Mouse (Mus musculus) ES-Bruce4 (cell line): ENCODE measurements around the gene Klf9. TPM values are rescaled to one million over a fixed set of nuclear protein-coding genes. Genes with fewer than 3 reads are reported as not detected.

ENCODE experiments used
- H3K27ac ChIP-seq: 2 replicates; pipeline ENCODE4 v1.5.1; 2012; ENCODE audit warnings: low read length, inconsistent platforms; ENCODE audit not compliant: insufficient read depth
- H3K27me3 ChIP-seq: 2 replicates; pipeline ENCODE4 v1.6.1; 2012; ENCODE audit warnings: mild to moderate bottlenecking, low read length, inconsistent platforms; ENCODE audit not compliant: control insufficient read depth, poor library complexity, insufficient read depth, severe bottlenecking
- H3K36me3 ChIP-seq: 2 replicates; pipeline ENCODE4 v1.6.1; 2012; ENCODE audit warnings: inconsistent platforms, mild to moderate bottlenecking, low read length, moderate library complexity; ENCODE audit not compliant: control insufficient read depth, poor library complexity, insufficient read depth, severe bottlenecking
- H3K4me1 ChIP-seq: one replicate; pipeline ENCODE4 v1.8.1; 2011; ENCODE audit warnings: low read length; ENCODE audit not compliant: control insufficient read depth, insufficient read depth
- H3K4me3 ChIP-seq: 2 replicates; pipeline ENCODE4 v1.5.1; 2011; ENCODE audit warnings: low read depth, mild to moderate bottlenecking, low read length
- H3K9ac ChIP-seq: 2 replicates; pipeline ENCODE4 v1.6.1; 2012; ENCODE audit warnings: low read depth, mild to moderate bottlenecking, inconsistent platforms; ENCODE audit not compliant: poor library complexity, severe bottlenecking
- H3K9me3 ChIP-seq: replicated peaks from 2 replicates; pipeline ENCODE4 v1.6.1; 2012; ENCODE audit warnings: mild to moderate bottlenecking, low read length, inconsistent platforms; ENCODE audit not compliant: control insufficient read depth, poor library complexity, insufficient read depth, severe bottlenecking
- CTCF ChIP-seq: IDR thresholded peaks from one replicate; pipeline ENCODE4 v1.8.1; 2011; ENCODE audit warnings: low read depth, low read length
- EP300 ChIP-seq: IDR thresholded peaks from 2 replicates; pipeline ENCODE4 v1.6.1; 2011; ENCODE audit warnings: low read depth, low read length; ENCODE audit not compliant: insufficient read depth
- POLR2A ChIP-seq: IDR thresholded peaks from one replicate; pipeline ENCODE4 v1.8.1; 2011; ENCODE audit warnings: low read length; ENCODE audit not compliant: insufficient read depth
- polyA plus RNA-seq: library from polyadenylated mRNA; stranded (reverse); fragments of >200 nt; gene quantifications from 2 replicates; pipeline ENCODE4 v1.2.4, GENCODE M21; 2011; ENCODE audit warnings: low read depth; ENCODE audit not compliant: missing spikeins, insufficient read depth, insufficient read length

Klf9 gene
- polyA plus RNA-seq, 1 experiment: 77.1 TPM

DNA sequence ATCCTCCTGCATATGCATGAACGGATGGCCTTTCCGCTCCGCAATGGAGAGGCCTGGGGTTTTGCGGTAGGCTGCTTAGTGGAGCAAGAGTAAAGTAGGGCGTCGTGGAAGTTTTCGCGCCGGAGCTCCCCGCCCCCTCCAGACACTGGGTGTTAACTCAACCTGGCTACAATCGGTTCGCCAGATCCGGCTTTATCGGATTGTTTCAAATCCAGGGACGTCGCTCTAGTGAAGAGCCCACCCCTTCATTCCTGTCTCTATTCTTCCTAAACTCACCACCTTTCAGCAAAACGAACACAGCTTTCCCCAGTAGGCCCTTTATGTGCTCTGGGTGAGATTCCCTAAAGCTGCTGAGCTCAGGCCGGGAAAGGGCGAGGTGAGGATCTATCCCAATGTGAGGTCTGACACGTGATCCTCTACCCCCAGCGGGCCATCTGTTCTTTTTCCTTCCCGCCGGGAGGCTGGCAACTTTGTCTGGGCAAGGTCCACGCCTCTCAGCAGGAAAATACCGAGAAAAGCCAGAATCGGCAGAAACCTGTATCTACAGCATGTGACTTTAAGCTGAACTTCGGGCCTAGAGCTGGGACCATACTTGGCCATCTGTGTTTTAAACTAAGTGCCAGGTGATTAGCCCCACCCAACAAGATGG is 4.7 kb upstream of the Klf9 start:
- no peak for TF ChIP-seq CTCF
- TF ChIP-seq EP300: peak; percentile 98
- no peaks in the 10 kb centered on the region for H3K27me3 ChIP-seq
- H3K9ac ChIP-seq: peak overlapping the region; percentile 77
- peaks cover 3% of the 10 kb centered on the region for H3K4me1 ChIP-seq
- no peaks in the 10 kb centered on the region for H3K9me3 ChIP-seq
- peak overlapping the region; percentile 69 for H3K4me3 ChIP-seq
- H3K36me3 ChIP-seq: no peaks in the 10 kb centered on the region
- peak overlapping the region; percentile 99 for H3K27ac ChIP-seq

DNA sequence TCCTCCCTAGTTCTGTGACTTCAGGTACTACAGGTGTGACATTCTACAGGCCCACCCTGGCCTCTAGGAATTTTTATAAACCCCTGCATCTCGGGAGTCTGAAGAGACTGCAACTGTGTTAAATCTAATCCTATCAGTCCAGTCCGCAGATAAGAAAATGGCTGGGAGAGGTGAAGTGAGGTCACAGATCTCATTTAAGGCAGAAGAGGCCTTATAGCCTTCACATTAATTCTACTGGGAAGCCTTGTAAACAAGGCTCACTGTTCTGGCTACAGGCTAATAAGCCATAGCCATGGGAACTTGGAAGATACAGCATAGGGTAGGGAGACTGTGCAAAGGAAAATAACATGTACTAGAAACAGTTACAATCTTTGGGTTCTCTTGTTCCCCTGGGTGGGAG is 3.7 kb upstream of the Klf9 start:
- Histone ChIP-seq H3K27me3 (no peaks in the 10 kb centered on the region), H3K4me3 (no peak overlapping the region), H3K9ac (peak overlapping the region; percentile 77), H3K4me1 (no peaks in the 10 kb centered on the region), H3K27ac (peak overlapping the region; percentile 99), H3K36me3 (0 out of 2 replicates have a peak, but pooled peaks cover 2% of the 10 kb centered on the region), H3K9me3 (no peaks in the 10 kb centered on the region)
- TF ChIP-seq EP300: no peak
- TF ChIP-seq POLR2A: no peak
- TF ChIP-seq CTCF: no peak

DNA sequence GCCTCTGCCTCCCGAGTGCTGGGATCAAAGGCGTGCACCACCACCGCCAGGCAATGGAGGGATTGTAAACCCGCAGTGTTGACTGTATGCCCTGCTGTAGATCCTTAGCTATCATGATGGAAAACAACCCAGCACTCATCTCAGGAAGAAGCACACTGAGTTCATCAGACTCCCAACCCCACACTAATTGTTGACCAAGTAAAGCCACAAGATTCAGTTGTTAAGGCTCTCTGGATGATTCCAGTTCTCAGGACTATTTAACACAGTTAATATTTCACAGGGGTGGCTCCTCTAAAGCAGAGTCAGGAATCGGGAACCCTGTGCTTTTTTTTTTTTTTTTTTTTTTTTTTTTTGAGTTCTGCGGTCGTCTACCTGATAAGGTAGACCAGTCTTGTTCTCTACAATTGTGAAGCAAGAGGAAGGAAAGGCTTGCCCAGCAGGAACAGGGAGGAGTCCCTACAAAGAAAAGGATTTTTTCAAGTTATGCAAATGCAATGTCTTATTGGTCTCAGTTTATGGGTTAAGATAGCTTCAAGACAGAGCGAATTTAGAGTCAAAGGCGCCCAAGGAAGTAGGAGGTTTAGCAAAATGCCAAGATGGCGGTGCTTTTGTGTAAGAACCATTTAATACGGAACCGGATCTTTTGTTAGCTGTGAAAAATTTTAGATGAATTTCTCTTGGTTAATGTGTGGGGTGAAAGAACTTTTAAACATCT is 1.1 kb upstream of the Klf9 start:
- Histone ChIP-seq H3K36me3 (peaks cover 12% of the 10 kb centered on the region), H3K27ac (peak overlapping the region; percentile 95), H3K4me3 (peak overlapping the region; percentile 77), H3K27me3 (no peaks in the 10 kb centered on the region), H3K4me1 (no peaks in the 10 kb centered on the region), H3K9me3 (no peaks in the 10 kb centered on the region), H3K9ac (peak overlapping the region; percentile 93)
- TF ChIP-seq EP300 (no peak), POLR2A (no peak), CTCF (no peak)

DNA sequence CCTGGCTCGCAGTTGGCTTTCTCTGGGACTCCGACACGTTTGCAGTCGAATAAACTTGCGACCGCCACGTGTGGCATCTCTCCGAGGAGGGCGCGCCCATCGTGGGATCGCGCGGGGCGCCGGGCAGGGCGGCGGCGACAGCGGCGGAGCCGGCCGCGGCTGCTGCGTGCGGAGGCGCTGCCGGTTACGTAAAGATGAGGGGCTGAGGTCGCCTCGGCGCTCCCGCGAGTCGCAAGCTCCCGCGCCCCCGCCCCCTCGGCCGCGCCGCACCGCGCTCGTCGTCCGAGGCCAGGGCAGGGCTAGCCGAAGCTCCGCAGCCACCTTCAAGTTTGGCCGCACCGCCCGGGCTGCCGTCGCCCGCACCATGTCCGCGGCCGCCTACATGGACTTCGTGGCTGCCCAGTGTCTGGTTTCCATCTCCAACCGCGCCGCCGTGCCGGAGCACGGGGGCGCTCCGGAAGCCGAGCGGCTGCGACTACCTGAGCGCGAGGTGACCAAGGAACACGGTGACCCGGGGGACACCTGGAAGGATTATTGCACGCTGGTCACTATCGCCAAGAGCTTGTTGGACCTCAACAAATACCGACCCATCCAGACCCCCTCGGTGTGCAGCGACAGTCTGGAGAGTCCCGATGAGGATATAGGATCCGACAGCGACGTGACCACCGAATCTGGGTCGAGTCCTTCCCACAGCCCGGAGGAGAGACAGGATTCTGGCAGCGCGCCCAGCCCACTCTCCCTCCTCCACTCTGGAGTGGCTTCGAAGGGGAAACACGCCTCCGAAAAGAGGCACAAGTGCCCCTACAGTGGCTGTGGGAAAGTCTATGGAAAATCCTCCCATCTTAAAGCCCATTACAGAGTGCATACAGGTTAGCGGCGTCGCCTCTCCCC is 610 bp downstream of the Klf9 start:
- Histone ChIP-seq H3K36me3 (peaks cover 25% of the 10 kb centered on the region), H3K9ac (peak overlapping the region; percentile 93), H3K4me1 (no peaks in the 10 kb centered on the region), H3K27me3 (no peaks in the 10 kb centered on the region), H3K4me3 (peak overlapping the region; percentile 77), H3K27ac (peak overlapping the region; percentile 87), H3K9me3 (no peaks in the 10 kb centered on the region)
- TF ChIP-seq EP300 (no peak), POLR2A (no peak), CTCF (no peak)

DNA sequence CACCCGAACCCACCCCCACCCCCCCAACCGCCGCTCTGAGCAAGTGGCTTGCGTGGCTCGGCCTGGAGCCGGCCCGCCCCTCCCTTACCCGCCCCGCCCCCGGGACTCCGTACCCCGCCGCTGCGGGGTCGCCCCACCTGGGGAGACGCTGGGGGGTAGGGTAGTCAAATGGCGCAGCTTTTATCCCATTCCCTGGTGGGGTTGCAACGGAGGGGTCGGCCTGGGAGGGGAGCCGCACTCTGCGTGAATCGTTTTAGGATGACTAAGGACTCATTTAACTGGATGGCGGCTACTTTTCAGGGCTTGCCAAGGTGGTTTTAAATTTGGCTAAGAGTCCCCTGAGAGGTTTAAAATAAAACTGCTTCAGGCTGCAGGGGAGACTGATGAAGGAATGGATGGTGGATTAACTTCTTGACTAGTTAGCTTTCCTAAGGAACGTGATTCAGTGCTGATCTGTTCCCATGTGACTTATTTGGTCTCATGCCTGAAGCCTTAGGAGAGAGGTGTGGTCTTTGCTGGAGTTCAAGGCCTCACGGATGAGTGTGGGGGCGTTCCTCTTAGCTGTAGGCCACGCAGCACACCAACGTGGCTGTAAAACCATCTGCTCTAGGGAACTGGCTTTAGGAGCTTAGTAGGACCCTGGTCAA is 1.5 kb downstream of the Klf9 start:
- peak overlapping the region; percentile 90 for H3K4me3 ChIP-seq
- H3K36me3 ChIP-seq: peaks cover 29% of the 10 kb centered on the region
- no peak for TF ChIP-seq CTCF
- peak; percentile 57; the same call in 1 of the 2 replicates for TF ChIP-seq EP300
- no peaks in the 10 kb centered on the region for H3K4me1 ChIP-seq
- H3K9me3 ChIP-seq: no peaks in the 10 kb centered on the region
- peak overlapping the region; percentile 93 for H3K9ac ChIP-seq
- H3K27ac ChIP-seq: peak overlapping the region; percentile 88
- no peaks in the 10 kb centered on the region for H3K27me3 ChIP-seq
